Mouse (Mus musculus) lung, adult 2 months (tissue): ENCODE measurements around the gene Aox1.

Source experiments
- CTCF ChIP-seq: fragments of 200-500 bp; IDR thresholded peaks from 2 replicates; pipeline ENCODE4 v1.5.1; 2011; ENCODE audit warnings: mild to moderate bottlenecking, low read length, control low read depth; ENCODE audit not compliant: insufficient read depth
- POLR2A ChIP-seq: fragments of 200-500 bp; IDR thresholded peaks from 2 replicates; pipeline ENCODE4 v1.6.1; 2011; ENCODE audit warnings: low read depth, mild to moderate bottlenecking, control low read depth, low read length, borderline replicate concordance; ENCODE audit errors: extremely low read depth

DNA sequence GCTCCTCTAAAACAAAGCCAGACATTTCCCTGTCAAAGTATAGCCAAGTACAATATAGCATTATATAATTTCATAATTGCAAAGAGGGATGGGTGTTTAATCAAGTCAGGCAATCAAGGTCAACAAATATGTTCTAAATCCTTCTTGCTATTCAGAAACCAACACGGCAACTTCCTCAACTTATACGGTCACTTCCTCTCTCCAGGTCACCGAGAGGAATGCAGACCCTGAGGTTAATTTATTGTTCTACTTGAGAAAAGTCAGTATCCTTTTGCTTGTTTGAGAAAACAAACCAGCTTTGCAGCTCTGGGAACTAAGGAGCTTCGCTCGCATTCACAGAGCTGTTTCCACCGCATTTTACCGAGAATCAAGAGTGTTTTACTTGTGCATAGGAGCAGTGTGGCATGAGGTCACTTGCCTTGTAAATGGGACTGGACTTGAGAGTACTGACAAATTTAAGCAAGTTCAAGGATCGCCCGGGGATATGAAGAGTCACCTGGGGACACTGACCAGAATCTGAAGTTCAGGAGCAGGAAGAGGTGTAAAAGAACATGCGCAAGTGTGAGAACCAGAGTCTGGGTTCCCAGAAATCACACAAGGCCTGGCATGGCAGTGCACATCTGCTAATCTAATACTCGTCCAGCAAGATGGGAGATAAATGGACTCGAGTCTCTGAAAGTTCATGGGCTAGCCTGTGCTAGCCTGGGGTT is 85.1 kb downstream of the Aox1 start:
- TF ChIP-seq CTCF (no peak), POLR2A (no peak)
